Mouse (Mus musculus): ENCODE measurements around the gene Pld3.

Gene Pld3

DNA sequence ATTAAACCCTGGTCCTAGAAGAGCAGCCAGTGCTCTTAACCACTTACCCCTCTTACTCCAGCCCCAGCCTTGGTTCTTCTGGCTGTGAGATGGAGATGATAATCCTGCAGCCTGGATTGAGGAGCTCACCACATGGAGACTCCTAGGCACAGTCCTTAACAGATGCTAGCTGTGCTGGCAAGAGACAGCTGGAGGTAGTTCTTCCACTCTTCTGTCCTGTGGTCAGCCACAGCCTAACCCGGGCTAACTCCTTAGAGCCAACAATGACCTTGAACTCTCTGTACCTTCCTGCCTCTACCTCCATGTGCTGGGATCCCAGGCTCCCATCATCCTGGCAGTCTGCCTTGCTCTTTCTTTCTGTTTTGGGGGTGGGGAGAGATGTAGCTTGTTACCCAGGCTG, 8.0 kb upstream of the Pld3 start:
- DNase-seq = no peak

DNA sequence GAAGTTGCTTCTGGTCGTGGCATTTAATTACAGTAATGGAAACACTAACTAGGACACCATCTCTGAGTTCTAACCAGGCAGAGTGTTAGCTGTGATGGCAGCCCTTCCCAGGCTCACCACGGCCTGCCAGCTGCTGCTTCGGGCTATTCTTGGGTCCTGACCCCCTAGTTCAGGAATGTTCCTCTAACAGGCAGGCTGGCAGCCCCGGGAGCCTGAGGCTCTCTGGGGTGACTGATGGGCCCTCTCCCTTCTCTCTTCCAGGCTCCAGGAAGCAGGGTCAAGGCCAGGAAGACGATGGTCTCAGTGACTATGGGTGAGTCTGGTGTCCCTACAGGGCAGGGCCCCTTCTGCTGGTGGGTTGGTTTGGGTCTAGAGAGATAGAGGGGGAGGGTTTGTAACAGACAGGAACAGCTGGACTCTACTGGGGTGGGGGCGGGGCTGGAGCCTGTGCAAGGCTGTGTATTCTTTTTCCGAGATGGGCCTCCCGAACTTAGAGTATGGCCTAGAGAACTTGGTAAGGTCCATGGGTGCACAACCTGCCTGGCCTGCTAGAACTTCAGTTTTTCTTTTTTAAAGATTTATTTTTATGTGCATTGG, 7.4 kb upstream of the Pld3 start:
- DNase-seq = no peak

DNA sequence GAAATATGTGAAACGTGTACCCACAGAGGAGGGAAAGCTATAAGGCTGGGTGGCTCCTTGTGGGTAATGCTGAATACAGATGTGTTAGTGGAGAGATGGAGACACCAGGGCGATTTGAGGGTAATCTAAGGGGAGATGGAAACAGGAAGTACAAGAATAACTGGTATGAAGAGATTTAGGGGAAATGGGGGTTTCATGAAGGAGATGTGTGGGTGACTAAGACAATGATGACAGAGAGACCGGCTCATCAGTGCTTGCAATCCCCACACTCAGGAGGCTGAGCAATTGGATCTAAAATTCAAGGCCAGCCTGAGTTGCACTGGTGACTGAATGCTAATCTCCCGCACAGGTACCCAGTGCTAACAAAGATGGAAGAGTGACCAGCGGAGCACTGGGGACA, 948 bp downstream of the Pld3 start:
- no peak for DNase-seq

DNA sequence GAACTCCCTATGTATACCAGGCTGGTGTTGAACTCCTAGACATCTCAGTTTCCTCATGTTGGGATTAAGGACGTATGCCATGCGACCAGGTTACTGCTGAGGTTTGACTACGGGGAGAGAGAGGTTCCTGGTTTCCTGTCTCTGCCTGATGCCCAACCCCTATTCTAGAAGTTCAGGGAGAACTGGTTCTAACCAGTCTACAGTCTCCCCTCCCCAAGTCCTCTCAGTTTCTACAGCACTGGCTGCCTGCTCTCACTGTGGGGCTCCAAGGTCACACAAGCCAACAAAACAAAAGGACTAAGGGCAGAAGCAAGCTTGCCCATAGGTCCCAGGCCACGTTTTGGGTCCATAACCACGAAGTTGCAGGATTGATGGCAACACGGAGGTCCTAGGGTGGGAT, 3.4 kb downstream of the Pld3 start:
- DNase-seq = no peak

DNA sequence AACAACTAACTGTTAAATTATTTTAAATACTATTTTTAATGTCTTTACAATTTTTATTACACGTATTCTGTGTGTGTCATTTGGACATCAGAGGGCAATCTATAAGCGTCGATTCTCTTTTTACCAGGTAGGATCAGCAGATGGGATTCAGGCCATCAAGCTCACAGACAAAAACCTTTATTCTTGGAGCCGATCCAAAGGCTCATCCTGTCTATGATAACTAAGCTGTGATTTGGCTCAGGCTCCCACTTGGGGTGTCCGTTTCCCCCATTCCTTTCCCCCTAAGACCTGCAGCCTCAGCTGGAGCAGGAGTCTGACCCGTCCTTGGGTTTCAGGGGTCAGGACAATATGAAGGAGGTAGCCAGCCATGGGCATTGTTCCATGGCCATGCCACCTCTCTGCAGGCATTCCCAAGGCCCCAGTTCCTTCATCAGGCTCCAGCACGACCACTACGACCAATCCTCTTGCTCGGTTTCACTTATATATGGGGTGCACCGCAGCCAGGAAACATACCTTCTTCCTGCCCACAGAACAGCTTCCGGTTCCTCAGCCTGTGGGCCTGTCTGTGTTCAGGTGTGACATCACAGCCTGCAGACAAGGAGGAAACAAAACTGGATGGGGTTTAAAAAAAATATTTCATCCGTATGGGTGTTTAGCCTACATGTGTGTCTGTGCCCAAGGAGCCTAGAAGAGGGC, 8.2 kb downstream of the Pld3 start:
- DNase-seq = no peak

DNA sequence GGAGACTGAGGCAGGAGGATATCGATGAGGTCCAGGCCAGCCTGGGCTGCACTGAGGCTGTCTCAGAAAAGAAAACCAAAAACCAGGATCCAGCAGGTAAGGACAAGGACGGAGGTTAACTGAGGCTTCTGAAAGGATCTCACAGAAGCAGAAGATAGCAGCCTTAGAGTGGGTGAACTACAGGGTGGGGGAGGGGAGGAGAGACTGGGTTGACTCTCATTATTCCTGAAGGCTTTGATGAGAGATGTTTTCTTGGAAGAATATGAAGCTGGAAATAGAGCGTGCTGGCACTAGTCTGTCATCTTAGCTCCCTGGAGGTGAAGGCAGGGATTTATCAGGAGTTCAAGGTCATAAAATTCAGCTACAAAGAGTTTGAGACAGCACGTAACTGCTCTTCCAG, 9.2 kb downstream of the Pld3 start:
- DNase-seq = no peak

DNA sequence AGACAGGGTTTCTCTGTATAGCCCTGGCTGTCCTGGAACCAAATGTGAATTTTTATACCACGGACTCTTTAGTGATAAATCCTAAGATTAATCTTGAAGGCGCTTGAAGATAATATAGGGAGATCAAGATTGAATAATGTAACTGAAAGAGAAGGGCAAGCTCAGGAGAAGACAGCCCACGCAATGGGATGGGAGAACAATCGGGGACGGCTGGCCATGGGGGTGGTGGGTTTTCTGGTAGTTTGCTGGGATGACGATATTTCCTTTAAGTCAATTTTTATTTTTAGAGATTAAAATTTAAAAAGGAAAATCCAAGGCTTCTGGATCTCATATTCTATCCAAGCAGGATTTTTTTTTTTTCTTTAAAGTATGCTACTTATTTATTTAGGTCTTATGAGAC, 10.0 kb downstream of the Pld3 start:
- no peak for DNase-seq

DNA sequence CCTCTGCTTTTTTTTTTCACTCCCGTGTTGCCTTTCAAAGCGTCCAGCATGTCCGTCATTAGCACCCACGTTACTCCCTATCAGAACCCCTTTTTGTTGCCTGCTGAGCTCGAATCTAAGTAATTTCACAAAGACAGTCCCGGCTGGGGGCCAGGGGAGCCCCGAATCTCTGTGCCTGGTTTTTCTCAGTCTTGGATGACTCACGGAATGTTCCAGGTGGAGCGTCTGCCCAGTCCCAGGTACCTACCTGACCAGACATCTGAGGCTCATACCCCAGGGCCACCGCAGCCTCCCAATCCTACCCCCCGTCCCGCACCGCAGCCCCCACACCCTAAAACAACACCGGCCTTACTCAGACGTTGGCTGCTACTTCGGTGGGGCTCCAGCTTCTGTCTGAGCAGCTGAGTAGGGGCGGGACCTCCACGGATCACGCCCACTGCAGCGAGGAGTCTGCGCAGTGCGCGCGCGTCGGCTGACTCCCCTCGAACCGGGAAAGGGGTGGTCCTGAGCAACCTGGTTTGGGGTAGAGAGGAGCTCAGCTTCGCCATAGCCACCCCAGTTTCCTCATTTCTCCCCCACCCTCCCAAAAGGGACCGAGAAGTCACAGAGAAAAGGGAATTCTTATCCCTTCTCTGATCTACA, 10.5 kb downstream of the Pld3 start:
- peak; percentile 90 for DNase-seq

DNA sequence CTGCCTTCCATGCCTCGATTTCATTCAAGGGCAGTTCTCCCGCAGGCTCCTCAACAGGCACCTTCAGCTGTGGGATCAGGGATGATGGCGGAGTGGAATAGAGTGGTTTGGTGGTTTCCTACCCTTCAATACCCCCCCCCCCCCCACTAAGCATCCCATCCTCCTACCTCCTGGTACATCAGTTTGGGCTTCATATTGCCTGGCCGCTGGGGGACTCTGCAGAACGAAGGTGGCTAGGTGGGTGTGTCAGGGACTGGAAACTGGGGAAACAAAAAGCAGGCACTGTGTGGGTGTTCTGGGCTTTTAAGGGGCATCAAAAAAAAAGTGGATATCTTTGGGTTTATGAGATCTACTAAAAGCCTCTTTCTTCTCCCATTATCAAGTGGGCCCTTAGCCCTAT, 11.1 kb downstream of the Pld3 start:
- no peak for DNase-seq

DNA sequence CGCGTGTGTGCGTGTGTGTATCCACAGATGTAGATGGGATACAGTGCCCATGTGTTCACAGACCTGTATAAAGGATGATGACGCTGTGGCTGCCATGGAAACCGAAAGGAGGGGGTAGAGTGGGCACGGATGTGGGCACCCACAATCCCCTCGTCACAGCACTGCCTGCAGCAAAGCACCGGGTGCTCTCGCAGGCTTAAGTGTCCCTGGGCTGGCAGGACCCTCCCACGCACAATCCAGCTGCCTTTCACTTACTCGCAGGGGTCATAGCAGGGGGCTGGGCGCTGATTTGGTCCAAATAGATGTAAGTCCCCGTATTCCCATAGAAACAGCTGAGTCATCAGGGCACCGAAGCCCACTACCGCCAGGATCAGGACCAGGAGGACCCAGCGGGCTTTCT, 11.6 kb downstream of the Pld3 start:
- DNase-seq = no peak

DNA sequence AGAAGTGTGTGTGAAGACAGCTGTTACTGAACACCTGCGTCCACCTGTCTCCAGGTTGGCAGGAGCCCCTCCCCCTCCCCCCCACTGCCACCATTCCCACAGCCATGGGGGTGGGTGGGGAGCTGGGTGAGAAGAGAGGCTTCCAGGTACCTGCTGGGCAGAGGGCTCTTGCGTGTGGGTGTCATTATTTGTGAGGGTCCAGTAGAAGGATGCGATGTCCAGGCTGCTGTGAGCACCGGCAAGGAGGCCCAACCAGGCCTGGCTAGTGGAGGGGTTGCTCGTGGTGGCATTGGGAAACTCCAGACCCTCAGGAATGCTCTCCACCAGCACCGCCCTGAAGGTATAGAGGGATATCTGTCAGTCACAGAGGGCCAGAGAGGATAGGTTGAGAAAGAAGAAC, 12.1 kb downstream of the Pld3 start:
- no peak for DNase-seq

DNA sequence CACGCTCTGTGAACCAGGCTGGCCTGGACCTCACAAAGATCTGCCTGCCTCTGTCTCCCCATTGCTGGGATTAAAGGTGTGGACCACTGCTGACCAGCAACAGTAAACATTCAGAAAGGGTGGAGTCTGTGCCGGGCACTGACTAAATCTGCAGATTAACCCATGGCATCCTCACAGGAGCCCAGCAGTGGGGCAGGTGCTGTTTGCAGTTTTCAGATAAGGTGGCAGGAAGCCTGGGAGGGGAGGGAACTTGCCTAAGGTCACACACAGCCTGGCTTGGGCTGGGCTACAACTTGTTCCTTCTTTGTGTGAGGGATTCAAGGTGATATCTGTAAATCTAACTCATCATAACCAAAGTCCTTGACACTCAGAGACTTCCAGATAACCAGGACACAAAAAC, 12.5 kb downstream of the Pld3 start:
- DNase-seq = no peak

DNA sequence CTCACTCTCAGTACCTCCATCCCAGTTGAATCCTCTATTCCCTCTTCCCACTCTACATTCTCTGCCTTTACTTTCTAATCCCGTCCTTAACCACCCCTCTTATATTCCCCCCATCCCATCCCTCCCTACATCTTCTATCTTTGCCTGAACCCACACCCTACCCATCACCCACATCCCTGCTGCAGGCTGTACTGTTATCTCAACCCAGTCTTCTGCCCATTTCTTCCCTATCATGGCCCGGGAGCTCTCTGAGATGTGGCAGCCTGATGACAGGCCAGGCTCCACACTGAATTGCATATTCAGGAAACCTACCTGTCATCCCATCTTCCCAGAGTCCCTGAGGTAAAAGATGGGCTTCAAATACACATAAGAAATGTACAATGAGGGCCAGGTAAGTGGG, 14.2 kb downstream of the Pld3 start:
- no peak for DNase-seq

DNA sequence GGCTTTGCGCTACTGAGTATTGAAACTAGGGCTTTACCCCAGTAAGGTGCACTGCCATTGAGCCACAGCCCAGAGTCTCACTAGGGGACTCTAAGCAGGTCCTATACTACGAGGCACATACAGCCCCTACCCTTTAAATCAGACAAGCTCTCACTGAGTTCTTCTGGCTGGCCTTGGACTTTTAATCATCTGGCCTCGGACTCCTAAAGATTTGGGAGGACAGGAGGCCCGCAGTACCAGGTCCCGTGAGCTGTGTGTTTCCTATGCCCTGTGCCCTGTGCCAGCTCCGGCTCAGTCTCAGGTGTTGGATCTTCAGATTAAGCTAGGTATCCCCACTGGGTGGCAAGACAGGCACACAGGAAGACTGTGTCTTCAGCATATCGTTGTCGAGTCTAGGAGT, 15.0 kb downstream of the Pld3 start:
- no peak for DNase-seq

DNA sequence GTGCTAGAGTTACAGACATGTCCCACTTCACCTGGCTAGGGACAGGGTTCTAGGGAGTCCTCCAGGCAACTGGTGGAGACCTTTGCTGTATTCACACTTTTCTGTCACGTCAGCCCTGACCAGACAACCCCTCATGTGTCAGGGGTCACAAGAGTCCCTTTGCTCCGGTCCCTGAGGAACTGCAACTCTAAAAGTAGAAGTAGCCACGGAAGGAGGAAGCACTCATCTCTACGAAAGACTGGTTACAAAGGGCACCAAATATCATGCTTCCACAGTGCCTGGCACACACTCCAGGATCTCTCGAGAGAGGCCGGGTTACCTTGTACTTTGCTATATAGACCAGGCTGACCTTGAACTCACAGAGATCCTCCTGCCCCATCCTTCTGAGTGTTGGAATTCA, 16.4 kb downstream of the Pld3 start:
- DNase-seq = no peak

DNA sequence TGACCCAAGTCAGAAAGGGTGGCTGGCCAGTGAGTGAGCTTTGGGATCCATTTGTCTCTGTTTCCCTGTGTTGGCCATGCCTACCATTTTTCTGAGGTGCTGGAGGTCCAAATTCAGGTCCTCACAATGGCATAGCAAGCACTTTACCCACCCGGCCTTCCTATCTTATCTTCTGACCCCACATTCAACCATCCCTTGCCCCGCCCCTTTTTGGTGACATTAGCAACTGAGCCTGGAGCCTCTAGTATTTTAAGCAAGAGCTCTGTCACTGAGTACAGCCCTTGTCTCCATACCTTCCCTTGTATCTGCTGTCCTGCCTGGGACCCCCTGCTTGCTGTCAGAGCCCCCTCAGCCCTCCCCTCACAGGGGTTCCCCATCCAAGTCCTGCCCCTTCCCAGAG, 17.6 kb downstream of the Pld3 start:
- no peak for DNase-seq

DNA sequence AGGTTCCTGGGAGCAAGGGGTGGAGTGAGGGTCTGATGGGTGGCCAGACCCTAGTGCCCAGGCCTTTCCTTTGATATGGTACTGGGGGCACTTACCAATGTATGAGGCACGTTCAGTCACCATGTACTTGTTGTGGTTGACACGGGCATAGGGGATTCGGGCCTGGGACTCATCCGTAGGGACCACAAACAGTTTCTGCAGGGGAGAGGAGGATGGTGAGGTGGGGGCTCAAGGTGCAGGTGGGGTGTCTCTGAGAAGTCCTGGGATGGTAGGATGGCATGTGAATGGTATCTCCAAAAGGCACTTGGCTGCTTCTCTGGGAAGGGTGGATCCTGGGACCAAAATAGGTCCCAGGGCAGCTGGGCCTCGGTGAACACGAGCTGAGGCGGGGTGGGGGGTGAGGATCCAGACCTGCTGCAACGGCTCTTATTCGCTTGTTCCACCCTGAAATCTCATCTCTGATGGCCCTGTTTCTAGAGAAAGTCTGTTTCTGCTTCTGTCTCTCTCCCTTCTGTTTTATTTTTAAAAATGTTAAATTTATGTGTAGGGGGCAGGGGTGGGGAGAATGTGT, 20.5 kb downstream of the Pld3 start:
- DNase-seq = no peak

DNA sequence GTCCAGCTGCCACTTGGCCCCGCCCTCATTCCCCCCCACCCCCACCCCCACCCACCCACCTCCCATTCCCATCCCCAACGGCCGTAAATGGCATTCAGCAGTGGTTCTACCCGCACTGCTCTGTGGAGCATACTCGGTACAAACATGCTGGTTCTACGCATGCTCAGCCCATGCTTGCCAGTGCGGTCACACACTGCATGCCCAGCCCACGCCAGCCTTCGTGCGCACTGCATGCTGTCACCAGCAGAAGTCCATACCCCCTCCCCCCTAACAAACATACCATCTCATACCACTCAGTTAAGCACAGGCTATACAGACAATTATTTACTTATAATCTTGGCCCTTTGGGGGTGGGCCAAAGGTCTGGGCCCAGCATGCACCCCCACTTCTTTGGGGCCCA, 21.3 kb downstream of the Pld3 start:
- no peak for DNase-seq

DNA sequence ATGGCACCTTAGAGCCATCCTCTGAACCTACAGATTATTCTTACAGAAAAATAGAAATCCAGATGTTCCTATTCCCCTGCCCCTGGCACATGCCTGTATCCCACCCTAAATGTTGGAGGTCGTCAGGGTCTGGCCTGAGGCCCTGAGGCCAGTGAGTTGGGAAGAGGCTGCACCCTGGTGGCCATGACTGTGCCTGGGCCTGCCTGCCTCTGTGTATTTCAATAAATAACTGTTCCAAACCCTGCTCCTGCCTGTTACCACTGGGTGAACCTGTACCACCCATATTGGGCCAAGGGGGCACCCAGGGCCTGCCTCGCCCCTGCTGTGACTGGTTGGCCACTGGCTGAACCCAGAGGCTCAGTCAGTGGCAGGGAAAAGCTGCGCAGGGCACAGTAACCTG, 22.1 kb downstream of the Pld3 start:
- DNase-seq = no peak

DNA sequence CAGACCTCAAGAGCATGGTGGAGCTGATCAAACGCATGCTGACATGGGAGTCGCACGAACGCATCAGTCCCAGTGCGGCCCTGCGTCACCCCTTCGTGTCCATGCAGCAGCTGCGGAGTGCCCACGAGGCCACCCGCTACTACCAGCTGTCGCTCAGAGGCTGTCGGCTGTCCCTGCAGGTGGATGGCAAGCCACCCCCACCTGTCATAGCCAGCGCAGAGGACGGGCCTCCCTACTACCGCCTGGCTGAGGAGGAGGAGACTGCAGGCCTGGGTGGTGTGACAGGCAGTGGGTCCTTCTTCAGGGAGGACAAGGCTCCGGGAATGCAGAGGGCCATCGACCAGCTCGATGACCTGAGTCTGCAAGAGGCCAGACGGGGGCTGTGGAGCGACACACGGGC, 23.9 kb downstream of the Pld3 start:
- no peak for DNase-seq

DNA sequence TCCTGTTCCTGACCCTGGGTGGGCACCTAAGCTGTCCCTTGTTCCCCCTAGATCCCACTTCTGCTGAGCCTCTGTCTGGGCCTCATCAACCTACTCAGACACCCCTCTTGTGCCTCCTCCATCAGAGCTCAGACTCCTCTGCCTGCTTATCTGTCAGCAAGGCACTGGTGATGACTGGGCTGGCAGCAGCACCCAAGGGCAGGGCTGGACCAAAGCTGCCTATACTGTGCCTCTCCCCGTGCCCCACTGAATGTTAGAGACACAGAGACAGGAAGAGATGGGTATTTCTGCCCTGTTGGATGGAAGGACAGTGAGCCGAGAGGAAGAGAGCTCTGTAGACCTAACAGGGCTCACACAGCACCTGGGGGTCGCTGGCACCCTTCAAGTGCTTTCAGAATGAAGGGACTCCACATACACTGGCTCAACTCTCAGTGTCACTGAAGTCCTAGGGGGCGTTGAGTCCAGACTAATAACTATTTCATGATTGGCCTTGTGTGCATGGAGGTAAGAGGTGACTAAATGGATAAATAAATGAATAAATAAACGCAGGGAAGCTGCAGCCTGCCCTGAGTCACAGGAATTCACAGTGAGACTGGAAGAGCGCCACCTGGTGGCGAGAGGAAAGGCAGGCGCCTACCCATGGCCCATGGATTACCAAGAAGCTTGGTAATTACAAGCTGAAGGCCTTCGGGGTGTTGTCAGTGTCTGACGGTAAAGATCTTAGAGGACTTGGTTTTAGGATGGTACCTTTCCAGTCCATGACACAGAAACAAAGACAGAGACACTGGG, 26.8 kb downstream of the Pld3 start:
- peak; percentile 84 for DNase-seq

DNA sequence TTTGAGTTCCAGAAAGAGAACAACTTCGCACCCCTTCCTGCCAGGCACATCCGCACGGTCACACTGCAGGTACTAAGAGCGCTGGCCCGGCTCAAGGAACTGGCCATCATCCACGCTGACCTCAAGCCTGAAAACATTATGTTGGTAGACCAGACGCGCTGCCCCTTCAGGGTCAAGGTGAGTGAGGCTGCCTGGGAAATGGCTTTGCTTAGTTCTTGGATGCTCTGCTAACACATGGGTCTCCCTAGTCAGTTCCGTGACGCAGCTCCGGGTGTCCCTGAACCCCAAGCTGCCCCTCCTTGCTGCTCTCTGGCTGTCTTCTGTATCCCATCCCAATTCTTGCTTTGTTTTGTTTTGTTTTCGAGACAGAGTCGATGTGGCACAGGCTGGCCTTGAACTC, 29.2 kb downstream of the Pld3 start:
- no peak for DNase-seq

DNA sequence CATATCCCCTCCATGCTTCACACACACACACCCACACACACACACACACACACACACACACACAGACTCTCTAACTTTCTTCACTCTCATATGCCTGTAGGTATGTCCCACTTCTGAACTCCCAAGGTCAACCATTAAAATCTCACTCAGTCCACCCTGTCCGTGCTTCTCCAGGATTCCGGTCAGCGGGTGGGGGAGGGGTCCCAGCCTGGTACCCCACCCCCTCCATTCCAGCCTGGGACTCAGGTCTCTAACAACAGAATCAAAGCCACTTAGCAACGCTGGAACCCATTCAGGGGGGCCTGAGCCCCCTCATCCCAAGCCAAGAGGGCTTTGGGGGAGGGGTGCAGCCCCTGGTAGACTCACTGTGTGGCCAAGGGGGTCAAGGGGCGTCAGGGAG, 30.1 kb downstream of the Pld3 start, which contains the start of gene Hipk4:
Hipk4 (plus strand) TSS at position 301 of the 400 bp plus-strand sequence.
- DNase-seq = no peak

Data from kidney, postnatal 14 days (tissue).